Mouse (Mus musculus): ENCODE measurements around the gene Adrm1. TPM values are rescaled to one million over a fixed set of nuclear protein-coding genes. Genes with fewer than 3 reads are reported as not detected.

Gene Adrm1
- total and polyA plus RNA-seq, 3 experiments = 287 to 312 TPM; not detected in 1

DNA sequence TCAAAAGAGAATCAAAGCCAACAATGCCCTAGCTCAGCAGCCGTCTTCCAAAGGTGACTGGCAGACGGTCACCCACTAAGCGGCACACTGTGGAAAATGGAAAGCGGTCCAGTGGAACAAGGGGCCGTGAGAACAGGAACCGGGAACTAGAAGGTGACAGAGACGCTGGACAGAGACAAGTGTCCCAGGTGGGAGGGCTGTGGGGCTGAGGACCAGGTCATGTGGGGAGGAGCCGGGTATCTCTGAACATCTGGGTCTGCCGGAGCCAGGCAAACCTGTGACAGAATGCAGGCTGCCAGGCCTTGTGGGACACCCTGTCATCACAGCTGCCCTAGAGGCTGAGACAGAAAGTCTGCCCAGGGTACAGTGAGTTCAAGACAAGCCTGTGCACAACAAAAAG lies 33.2 kb downstream of the Adrm1 start:
- Histone ChIP-seq H3K4me3 (ENCODE audit: control insufficient read depth in 1 of 2, insufficient read depth in 1 of 2, low read depth in 2 of 2, low read length in 2 of 2) (no peak overlapping the region), H3K9ac (ENCODE audit: control insufficient read depth, low read depth, low read length, poor library complexity, severe bottlenecking) (no peak overlapping the region), H3K79me2 (ENCODE audit: control insufficient read depth, insufficient read depth, low read length, poor library complexity) (no peaks in the 10 kb centered on the region), H3K36me3 (ENCODE audit: control insufficient read depth in 1 of 2, insufficient read depth in 2 of 2, low read length in 2 of 2) (no peaks in the 10 kb centered on the region), H3K27me3 (ENCODE audit: control insufficient read depth in 1 of 2, insufficient read depth in 2 of 2, low read length in 2 of 2) (no peaks in the 10 kb centered on the region), H3K9me3 (replicated peaks; ENCODE audit: insufficient read depth, low read length) (no peaks in the 10 kb centered on the region), H3K27ac (ENCODE audit: control insufficient read depth, low read depth, low read length) (no peak overlapping the region), H3K4me1 (ENCODE audit: control insufficient read depth in 1 of 2, insufficient read depth in 2 of 2, low read length in 2 of 2) (0 out of 4 replicates have a peak, but pooled peaks cover 0 to 4% of the 10 kb centered on the region in 2 experiments)
- no peak for TF ChIP-seq ZNF384 (IDR thresholded peaks at IDR 0.05; ENCODE audit: low read depth, low read length)
- no peak for TF ChIP-seq CHD2 (IDR thresholded peaks at IDR 0.05; ENCODE audit: low read length)
- no peak for TF ChIP-seq MYC (IDR thresholded peaks at IDR 0.05; ENCODE audit: low read depth, low read length)
- no peak for TF ChIP-seq SMC3 (IDR thresholded peaks at IDR 0.05; ENCODE audit: low read depth, low read length)
- TF ChIP-seq HCFC1 (IDR thresholded peaks at IDR 0.05; ENCODE audit: low read depth, low read length) = no peak
- TF ChIP-seq MAZ (IDR thresholded peaks at IDR 0.05; ENCODE audit: low read depth, low read length) = no peak
- TF ChIP-seq BHLHE40 (IDR thresholded peaks at IDR 0.05; ENCODE audit: borderline replicate concordance, low read depth, low read length) = no peak
- no peak for TF ChIP-seq POLR2A (IDR thresholded peaks at IDR 0.05; ENCODE audit: control insufficient read depth in 1 of 2, insufficient read depth in 1 of 2, low read depth in 1 of 2, low read length in 2 of 2, poor library complexity in 1 of 2)
- TF ChIP-seq MXI1 (IDR thresholded peaks at IDR 0.05; ENCODE audit: low read depth, low read length) = no peak
- TF ChIP-seq RCOR1 (IDR thresholded peaks at IDR 0.05; ENCODE audit: low read depth, low read length) = no peak
- TF ChIP-seq POLR2AphosphoS5 (IDR thresholded peaks at IDR 0.05; ENCODE audit: borderline replicate concordance, low read depth, low read length) = no peak
- TF ChIP-seq TBP (IDR thresholded peaks at IDR 0.05; ENCODE audit: low read depth, low read length) = no peak
- no peak for TF ChIP-seq MEF2A (IDR thresholded peaks at IDR 0.05; ENCODE audit: extremely low read depth, insufficient replicate concordance, low read depth, low read length, poor library complexity, severe bottlenecking)
- TF ChIP-seq KAT2A (conservative IDR thresholded peaks at IDR 0.05; ENCODE audit: low read depth, low read length) = no peak
- DNase-seq (ENCODE audit: low read depth, low spot score) = no peak

DNA sequence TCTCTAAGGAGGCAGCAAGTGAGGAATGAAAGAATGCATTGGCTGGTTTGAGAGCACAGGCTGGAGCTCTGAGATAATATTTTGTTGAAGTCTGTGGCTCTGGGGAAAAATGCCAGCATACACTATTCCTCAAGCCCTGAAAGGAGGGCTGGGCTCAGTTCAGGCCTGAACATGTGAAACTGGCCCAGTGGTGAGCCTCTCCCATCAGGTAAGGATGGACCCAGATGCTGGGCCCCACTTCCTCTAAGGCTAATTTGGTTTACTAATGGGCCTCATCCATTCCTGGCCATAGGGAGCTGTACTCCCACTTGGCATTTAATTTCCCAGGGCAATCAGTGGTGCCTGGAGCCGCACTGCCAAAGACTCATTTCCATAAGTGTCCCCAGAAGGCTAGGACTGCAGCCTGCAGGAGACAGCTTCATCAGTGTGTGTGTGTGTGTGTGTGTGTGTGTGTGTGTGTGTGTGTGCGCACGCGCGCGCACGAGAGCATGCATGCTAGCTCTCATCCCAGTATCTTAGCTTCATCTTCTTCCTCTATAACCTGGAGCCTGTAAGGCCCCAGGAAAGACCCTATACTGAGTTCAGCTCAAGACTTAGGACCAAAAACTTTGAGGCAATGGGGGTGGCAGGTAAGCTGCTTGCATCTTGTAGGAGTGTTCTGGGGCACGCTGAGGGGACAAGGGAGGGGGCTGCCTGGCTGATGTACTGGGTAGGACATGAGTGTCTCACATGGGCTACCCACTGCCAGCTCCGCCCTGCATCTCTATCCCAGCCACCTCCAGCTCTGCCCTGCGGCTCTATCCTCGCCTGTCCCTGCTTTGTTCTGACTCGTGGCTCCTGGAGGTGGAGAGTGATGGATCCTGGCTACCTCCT lies 34.0 kb downstream of the Adrm1 start:
- no peak for DNase-seq (ENCODE audit: low read depth, low spot score)
- no peaks in the 10 kb centered on the region for H3K36me3 ChIP-seq (ENCODE audit: control insufficient read depth in 1 of 2, insufficient read depth in 2 of 2, low read length in 2 of 2)
- no peaks in the 10 kb centered on the region for H3K27me3 ChIP-seq (ENCODE audit: control insufficient read depth in 1 of 2, insufficient read depth in 2 of 2, low read length in 2 of 2)

More for the DNA sequence above, 34.0 kb downstream of the Adrm1 start:
- H3K79me2 ChIP-seq (ENCODE audit: control insufficient read depth, insufficient read depth, low read length, poor library complexity) = no peaks in the 10 kb centered on the region
- H3K4me3 ChIP-seq (ENCODE audit: control insufficient read depth in 1 of 2, insufficient read depth in 1 of 2, low read depth in 2 of 2, low read length in 2 of 2) = no peak overlapping the region
- TF ChIP-seq TBP (IDR thresholded peaks at IDR 0.05; ENCODE audit: low read depth, low read length) (no peak), MAZ (IDR thresholded peaks at IDR 0.05; ENCODE audit: low read depth, low read length) (no peak), RAD21 (IDR thresholded peaks at IDR 0.05; ENCODE audit: low read depth, low read length) (no peak), CTCF (IDR thresholded peaks at IDR 0.05 in 2 of 3, conservative IDR thresholded peaks at IDR 0.05 in 1 of 3; ENCODE audit: control insufficient read depth in 1 of 3, insufficient read depth in 1 of 3, low read depth in 2 of 3, low read length in 3 of 3, poor library complexity in 1 of 3, severe bottlenecking in 1 of 3) (no peak), TCF12 (IDR thresholded peaks at IDR 0.05; ENCODE audit: low read depth, low read length) (no peak), MXI1 (IDR thresholded peaks at IDR 0.05; ENCODE audit: low read depth, low read length) (no peak), POLR2A (IDR thresholded peaks at IDR 0.05; ENCODE audit: control insufficient read depth in 1 of 2, insufficient read depth in 1 of 2, low read depth in 1 of 2, low read length in 2 of 2, poor library complexity in 1 of 2) (no peak), GABPA (IDR thresholded peaks at IDR 0.05; ENCODE audit: low read depth, low read length) (no peak), MAFK (IDR thresholded peaks at IDR 0.05; ENCODE audit: borderline replicate concordance, low read depth, low read length) (no peak), ZNF384 (IDR thresholded peaks at IDR 0.05; ENCODE audit: low read depth, low read length) (no peak), TAL1 (IDR thresholded peaks at IDR 0.05; ENCODE audit: low read length) (no peak), GATA1 (IDR thresholded peaks at IDR 0.05; ENCODE audit: low read depth, low read length) (no peak), KAT2A (conservative IDR thresholded peaks at IDR 0.05; ENCODE audit: low read depth, low read length) (no peak), HCFC1 (IDR thresholded peaks at IDR 0.05; ENCODE audit: low read depth, low read length) (no peak), JUND (IDR thresholded peaks at IDR 0.05; ENCODE audit: low read depth, low read length) (no peak)
- H3K27ac ChIP-seq (ENCODE audit: control insufficient read depth, low read depth, low read length) = no peak overlapping the region
- 0 out of 4 replicates have a peak, but pooled peaks cover 0 to 5% of the 10 kb centered on the region in 2 experiments for H3K4me1 ChIP-seq (ENCODE audit: control insufficient read depth in 1 of 2, insufficient read depth in 2 of 2, low read length in 2 of 2)
- no peak overlapping the region for H3K9ac ChIP-seq (ENCODE audit: control insufficient read depth, low read depth, low read length, poor library complexity, severe bottlenecking)
- H3K9me3 ChIP-seq (replicated peaks; ENCODE audit: insufficient read depth, low read length) = no peaks in the 10 kb centered on the region

All from MEL (cell line).